Mouse (Mus musculus): ENCODE measurements around the gene Gm49396.

DNA sequence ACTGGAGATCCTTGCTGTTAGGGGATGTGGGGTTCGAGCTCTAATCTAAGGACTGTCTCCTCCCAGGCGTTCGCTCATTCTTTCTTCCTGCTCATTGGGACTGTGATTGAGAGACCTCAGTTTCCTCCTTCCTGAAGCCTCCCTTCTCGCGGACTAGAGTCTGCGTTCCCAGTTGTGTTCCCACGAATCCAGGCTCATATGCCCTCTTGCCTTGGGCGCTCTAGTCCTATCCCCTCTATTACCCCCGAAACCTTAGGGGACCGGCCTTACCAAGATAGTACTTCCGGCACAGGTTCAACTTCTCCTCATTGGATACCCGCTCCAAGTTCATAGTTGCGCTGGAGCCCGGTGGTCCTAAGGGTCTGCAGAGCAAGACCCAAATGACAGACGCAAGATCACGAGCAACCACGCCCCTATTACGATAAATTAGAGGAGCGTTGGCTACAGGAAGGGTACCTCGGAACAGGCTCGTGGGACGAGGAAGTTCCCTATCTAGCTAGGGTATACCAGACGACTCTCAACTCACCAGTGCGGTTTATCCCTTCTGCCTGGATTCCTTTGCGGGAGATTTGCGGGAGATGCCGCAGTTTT, 523 bp upstream of the Gm49396 start:
- TF ChIP-seq POLR2A (IDR thresholded peaks at IDR 0.05; ENCODE audit: insufficient read depth, low read depth, low read length) (no peak), CTCF (IDR thresholded peaks at IDR 0.05; ENCODE audit: insufficient read depth, low read depth, low read length) (no peak)

All from olfactory bulb, adult 2 months (tissue).